Mouse (Mus musculus) layer of hippocampus, postnatal 25 days (tissue): Measurements from ENCODE around the gene Extl2. TPM values are rescaled to one million over a fixed set of nuclear protein-coding genes. Genes with fewer than 3 reads are reported as not detected.

Source experiments
- DNase-seq, 2 experiments: peaks; one replicate each; pipeline ENCODE4 v3.0.0; 2022; ENCODE audit warnings: mixed read lengths in 2 of 2, low spot score in 1 of 2; ENCODE audit errors: extremely low spot score in 1 of 2
- total RNA-seq, 2 experiments: library from RNA; stranded (reverse); gene quantifications; 2 replicates each; pipeline ENCODE4 v1.2.3; 2021

The Extl2 gene
- 10 to 100 TPM; 68.3 to 74.8 TPM for total RNA-seq

DNA sequence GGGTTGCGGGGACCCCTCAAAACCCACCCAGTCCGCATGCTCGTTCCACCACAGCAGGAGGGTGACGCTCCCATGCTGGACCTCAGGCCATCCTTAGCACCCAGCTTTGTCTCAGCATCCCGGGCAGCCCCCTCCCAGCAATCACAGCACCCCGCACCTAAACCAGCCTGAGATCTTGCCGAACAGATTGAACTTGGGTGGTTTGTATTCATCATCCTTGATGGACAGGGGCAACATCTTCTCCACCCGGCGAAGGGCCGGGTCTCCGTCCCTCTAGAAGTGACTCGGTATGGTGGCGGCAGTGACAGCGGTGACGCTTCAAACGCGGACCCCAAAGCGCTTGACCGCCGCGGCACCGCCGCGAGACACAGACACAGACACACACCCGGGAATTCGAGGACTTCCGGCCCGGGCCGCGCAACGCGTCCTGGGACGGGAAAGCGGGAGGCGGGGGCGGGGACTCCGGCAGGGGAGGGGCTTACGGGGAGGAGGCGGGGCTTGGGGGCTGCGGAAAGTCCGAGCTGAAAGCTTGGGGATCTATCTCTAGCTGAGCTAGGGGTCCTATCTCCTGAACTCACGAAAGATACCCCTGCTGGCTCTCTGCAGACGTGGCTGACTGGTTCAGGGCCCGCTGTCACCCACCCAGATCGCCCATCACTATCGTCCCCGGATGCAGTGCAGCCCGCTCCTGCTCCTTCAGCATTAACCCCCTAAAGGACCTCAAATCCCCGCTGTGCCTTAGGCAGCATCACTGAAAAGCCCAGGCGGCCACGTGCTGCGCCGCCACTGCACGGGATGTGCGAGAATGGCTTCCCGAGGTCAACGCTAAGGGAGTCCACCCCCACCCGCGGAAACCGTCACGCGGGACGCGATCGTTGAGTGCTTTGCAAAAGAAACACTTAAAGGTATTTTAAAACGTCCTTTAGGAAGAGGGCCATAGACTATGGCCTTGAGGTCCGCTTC lies at the start of gene Extl2, which contains the start of gene Slc30a7:
Gene Extl2 (plus strand): TSS at position 485 of the 963 bp plus-strand sequence.
Gene Slc30a7 (minus strand): TSS at position 429 of the 963 bp plus-strand sequence.
- DNase-seq, result peak; percentile 75 to 84

DNA sequence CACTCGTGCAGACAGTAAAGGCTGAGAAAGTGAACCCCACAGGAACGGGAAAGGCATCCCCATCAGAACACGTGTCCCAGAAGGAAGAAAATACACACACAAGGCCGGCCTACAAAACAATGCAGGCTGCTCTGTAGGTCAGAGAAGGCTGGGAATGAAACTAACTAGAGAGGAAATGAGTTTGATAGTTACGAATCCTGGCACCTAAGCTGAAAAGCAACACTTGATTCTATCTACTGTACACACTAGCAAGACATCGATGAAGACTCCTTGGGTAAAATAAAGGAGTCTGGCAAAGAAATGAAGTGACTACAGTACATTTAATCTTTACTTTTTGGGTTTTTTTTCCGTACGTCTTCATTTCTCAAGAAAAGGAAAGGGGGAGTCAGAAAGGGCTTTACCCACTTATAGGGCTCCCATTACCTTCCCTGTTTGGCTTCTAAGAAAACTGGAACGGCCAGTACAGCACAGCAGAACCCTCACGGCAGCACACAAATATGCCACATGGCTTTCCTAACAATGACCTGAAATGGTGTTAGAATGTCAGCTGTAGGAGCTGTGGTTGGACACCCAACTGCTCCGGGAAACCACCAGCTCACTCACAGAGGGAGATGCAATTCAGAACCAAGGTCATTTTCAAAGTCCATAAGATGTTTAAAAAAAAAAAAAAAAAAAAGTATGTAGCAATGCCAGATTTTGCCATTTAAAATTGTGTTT lies 45.8 kb upstream of the Extl2 start:
- DNase-seq, result no peak

DNA sequence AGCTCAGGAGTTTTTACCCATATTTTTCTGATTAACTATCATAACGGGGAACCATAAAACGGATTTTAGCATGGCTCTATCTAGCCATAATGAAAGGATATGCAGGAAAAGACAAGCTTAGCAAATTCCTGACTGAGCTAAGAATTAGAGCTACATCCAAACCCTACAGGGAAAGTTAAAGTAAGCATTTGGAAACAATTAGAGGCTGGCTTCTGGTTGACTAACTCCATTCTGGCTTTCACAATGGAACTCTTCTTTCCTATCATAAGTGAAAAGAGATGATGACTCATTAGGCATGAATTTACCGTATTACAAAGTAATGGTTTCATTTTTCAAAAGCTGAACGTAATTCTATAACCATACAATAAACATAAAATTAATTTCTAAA lies 45.2 kb upstream of the Extl2 start:
- no peak for DNase-seq

DNA sequence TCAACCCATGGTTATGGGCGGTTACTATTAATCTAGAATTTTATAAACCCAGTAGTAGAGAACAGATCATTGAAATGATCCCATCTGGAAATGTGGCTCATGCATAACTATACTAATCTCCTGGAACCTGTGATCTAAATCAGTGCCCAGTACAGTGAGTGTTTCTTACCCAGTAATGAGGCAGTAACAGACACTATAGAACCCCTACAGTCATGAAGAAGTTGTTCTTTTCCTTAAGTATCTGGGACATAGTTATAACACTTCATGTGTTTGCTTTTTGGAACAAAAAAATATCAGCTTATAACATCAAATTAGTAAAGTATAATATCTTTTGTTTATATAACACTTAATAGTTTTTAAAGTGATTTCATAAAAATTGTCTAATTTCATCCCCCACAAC lies 43.7 kb upstream of the Extl2 start:
- no peak for DNase-seq

DNA sequence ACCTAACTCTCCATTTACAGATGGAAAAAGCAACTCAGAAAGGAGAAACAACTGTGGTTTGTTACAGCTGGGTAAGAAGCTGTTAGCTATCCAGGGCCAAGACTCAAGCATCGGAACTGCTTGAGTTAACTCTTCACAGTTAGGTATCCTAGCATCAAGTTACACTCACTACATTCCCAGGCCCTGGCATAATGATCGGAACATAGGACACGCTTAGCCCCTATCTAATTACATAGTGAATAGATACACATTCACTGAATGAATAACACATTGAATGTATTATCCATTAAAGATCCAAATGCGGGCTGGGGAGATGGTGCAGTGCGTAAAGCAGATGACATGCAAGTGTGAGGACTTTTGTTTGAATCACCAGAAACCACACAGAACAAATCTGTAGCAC lies 43.2 kb upstream of the Extl2 start:
- no peak for DNase-seq

DNA sequence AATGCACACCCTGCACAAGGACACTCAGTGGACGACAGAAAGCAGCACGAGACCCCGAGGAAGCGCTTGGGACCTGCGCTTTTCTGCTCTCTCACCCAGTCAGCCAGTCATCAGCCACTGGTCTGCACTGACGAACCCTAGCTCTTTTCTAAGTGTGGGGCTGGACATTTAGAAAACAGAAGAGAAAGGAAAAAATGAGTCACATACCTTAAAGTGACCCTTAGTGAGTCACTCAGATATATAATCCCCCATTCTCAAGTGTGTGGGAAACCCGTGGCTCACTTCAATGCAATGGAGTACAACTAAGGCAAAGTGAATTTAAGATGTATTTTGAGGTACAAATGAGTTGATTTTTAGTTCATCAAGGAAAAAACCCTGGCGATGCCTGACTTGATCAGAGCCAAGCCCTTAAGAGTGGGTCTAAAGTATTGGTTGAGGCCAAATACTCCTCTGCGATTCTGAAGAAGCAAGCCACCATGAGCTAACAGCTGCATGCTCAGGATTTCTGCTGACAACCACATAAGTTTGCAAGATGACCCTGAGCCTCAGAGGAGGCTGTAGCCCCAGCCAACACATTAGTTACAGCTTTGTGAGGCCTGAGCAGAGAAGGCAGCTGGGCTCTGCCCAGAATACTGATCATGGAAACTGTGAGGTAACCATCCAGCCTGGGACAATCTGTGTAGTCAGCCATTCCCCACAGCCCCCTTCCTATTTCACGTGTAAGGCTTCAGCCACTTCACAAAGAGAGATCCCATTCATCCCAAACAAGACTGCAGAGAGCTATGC lies 38.3 kb upstream of the Extl2 start:
- DNase-seq, result no peak

DNA sequence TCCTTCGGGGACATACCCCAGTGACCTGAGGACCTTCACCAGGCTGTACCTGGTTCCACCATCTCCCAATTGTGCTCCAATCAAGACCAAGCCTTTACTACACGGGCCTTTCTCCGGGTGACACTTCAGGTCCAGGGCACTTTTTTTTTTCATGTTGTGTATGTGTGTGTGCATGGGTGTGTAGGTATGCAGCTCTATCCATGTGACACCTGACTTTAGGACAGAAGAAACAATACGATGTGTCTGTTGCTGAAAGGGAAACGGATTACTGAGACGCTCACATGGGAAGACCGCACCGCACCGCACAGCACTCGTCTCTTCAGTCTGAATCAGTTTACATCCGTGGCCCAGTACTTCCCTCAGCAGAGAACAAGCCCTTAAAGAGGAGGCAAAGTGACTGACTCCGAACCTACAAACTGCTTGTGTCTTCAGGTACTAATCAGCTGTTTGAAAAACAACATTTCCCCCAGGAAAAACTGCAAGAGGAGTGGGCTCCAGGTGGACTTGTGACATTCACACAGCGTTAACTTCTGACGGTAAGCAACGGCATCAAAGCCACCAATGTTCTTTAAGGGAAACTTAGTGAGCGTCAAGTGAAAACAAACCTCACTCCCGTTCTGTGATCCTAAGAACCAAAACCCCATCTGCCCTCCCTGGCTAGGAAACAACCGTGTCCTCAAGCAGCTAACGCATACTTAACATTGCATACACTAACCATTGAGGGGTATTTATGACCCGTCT lies 36.0 kb upstream of the Extl2 start:
- no peak for DNase-seq

DNA sequence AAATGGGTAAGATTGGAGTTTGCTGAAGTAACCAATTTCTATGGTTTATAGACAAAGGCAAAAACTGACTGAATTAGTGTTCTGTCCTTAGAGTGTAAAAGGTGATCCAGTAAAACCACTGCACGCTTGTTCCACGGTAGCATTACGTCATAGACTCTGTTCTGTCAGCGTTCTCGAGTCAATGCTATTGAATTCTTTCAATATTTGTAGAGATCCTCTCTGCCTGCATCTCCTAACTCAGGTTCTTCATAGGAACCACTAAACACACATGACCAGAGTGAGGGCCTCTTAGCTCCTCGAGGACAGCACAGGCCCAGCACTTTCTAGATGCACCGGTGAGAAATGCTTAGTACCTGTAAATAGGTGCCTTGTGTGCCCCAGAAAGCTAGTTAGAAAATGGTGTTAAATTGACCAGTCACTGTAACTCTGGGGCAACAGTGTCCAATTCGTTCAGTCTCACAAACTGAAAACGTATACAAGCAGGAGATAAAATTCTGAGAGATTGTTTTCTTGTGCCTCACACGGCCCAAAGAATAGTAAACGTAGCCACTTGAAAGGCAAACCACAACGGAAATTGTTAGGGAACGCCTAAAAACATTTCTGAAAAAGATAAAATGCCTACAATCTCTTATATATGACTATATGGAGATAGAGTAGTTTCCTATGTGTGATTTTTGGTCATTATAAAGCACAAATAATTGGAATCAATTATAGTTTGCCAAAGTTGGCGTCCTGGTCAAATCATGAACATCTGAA lies 35.2 kb upstream of the Extl2 start:
- DNase-seq, result no peak

DNA sequence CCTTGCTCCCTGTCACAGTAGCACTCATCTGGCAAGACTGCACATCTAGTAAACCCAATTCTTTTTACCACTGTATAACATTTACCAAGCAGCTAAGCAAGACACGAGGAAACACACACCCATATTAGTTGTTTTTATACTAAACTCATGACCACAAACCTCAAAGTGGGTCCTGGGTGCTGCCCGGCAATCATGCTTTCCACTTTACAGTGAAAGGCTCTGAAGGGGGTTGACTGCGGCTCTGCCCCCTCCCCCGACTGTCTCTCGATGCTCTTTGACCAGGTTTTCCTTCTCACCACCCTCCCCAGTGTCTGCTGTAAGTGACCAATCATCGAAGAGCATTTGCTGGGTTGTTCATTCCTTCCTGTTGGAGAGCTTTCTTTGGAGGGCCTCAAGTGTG lies 33.0 kb upstream of the Extl2 start:
- DNase-seq, result no peak

DNA sequence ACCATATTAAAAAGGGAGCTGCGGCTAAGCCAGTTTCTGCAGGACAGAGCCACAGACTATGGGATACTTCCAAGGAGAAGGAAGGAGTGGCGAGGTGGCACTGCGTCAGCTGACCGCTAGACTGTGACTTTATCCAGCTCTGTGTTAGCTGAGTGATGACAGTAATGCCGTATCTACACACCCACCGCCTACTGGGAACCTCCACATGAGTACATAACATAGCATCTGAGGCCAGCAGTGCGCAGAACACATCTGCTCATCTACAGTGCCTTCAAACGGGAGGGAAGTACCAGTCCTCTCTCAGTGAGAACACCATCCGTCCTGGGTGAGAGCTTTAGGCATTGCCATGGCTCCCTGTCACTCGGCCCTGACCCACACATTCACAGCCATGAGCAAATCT lies 32.3 kb upstream of the Extl2 start:
- no peak for DNase-seq

DNA sequence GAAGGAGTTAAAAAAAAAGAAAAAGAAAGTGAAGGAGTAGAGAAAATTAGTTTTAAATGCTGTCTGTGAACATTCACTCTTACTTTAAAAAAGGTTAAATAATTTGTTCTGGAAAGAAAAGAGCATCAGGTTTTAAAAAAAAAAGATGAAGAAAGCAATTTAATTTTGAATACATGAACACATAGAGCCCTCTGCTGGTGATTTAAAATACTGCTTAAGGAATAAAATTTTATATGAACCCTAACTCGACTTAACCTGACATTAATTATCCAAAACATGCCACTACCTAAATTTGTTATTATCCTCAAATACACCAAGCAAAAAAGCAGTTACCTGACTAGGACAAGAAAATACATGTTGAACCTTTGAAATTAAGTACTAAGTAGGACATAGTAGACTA lies 28.3 kb upstream of the Extl2 start:
- no peak for DNase-seq

DNA sequence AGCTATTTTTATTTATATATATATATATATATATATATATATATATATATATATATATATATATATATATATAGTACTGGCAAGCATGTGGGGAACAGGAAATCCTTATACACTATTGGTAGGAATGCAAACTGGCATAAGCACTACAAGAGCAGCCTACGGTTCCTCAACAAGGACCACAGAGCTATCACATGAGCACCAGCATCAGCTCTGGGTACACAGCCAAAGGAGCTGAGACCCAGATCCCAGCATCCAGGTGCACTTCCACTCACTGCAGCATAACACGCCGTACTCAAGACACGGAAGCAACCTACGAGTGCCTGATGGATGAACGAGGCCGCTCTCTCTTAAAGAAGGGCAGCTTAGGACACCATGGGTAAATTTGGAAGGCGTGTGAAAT lies 24.0 kb upstream of the Extl2 start:
- no peak for DNase-seq

DNA sequence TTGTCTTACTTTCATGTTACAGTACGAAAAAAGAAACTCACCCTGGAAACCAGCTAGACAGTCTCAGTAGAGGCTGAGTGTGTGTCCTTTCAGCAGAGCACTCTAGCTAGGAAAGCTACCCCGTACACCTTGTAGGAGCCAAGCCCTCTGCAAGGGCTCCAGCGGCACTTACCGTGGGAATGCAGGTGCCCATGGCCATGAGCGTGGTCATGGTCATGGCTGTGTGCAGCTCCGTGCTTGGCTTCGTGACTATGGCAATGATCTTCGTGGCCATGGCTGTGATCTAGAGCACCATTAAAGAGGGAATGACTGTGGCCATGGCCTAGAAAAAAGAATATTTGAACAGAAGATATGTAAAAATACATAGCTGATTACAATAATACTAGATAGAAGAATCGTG lies 22.6 kb upstream of the Extl2 start:
- DNase-seq, result no peak

DNA sequence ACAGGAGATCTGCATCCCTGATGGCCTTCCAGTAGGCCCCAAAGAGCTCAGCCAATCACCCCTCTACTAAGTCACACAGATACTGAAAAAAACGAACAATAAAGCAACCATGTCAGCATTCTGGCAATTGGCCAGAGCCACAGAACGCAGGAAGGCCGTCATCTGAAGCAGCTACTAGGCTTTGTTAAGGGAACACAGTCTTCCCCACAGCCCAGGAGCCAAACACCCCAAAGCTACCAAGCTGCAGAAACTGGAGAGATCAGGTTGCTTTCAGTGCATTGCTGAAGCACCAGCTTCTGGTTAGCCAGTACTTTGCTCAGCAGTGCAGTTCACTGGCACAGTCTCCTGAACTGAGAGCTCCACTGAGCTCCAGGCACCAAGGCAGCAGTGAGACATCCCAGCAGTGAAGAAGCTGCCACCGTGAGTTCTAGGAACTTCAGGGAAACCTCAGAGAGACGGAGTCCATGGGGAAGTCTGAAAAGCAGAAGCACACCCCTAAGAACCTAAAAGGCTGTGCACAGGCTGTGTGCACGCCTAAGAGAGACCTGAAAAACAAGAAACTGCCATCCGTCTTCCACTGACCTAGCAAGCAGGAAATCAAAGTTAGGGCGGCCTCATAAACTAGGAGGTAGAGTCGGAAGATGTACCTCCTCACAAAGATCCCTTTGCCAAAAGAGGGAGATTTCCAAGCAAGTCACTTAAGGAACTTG lies 21.9 kb upstream of the Extl2 start:
- DNase-seq, result no peak

DNA sequence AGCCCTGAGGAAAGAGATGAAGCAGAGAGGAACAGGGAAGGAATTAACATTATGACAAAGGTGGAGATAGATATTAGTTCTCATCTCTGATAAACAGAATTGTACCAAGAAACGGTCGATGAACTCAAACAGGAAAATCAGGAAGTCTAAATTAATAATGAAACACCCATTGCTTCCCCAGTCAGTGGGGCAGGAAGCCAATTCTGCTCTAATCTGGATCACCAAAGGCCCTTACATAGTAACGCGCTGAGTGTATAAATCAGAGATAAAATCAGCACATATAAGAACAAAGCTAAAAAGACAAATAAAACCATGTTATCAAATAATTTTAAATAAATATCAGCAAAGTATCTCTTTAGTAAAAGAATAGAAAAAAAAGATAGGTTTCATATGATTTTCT lies 15.2 kb upstream of the Extl2 start:
- no peak for DNase-seq

DNA sequence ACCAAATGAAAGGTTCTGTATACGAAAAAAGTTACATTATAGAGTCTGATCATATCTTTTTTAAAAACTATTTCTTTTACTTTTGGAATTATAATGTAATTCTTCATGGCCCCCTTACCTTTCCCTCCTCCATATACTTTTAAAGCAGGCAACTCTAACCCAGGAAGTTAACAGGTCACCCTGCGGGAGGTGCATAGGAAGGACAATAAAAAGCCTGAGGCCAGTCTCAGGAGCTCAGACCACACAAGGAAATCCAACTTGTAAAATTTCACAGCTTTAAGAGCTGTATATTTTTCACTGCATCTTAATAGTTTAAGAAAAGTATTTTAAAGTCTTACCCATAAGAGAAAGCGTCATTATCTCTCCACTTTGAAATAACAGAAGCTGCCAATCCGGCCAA lies 14.7 kb upstream of the Extl2 start:
- DNase-seq, result no peak

DNA sequence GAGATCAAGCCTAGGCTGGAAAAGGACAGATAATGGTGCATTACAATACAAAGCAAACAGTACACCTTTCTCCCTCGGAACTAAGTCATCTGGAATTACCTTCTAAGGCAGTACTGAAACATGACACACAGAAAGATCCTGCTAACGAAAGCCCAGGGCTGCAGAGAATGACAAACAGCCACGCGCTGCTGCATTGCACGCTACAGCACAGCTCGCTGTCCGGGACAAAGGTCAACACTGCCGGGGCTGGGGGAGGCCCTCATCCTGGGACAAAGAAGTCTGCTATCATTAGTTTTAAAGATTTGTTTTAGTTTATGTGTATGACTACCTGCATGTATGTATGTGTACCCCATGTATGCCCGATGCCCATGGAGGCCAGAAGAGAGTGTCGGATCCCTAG lies 14.2 kb upstream of the Extl2 start:
- no peak for DNase-seq

DNA sequence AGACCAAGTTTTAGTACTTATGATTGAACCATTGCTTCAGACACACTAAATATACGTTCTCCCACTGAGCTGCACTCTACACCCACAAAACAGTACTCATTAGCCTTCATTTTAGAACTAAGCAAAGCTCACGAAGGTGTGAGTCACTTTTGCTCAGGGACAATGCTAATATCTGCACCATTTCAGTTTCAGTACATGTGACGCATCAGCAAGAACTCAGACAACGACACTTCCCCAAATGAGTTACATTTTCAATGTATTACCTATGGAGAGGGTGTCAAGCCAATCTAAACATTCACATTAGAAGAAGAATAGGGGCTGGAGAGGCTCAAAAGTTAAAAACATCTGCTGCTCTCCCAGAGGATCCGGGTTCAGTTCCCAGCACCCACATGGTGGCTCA lies 10.3 kb upstream of the Extl2 start:
- no peak for DNase-seq
